Mouse (Mus musculus): ENCODE data around the gene Mrpl38. TPM values are rescaled to one million over a fixed set of nuclear protein-coding genes. Genes with fewer than 3 reads are reported as not detected.

Gene Mrpl38
- polyA plus RNA-seq, 1 experiment: 121 TPM

DNA sequence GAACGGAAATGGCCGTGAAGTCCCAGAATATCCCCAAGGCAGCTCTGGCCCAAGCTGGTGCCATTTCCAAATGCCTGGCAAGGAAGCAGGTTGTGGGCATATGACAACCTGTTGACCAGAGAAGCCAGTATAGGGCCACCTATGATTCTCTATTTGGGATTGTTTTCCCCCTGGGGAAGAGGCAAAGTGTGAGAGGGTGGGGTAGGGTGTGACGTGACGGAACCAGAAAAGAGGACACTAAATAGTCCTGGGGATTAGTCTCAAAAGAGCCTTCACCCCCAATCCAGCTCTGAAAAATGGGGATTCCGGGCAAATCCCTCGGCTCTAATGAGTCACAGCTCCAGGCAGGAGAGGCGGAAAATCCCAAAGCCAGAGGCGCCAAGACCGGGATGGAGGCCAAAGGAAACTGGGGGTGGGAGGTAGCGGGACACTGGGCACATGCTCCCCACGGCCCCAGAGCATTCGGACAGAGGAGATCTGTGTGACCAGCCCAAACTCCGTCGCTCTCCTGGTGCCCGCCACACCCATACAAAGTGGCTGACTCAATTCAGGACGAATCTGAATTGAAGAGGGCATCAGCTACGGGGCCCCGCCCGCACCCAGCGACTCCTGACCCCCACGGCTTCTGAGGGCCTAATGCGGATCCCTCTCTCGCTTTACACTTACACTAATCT is 30.1 kb downstream of the Mrpl38 start:
- Histone ChIP-seq H3K79me3 (ENCODE audit: low read depth) (peaks cover 9% of the 10 kb centered on the region), H3ac (ENCODE audit: control insufficient read depth, insufficient read length, low read depth) (peak overlapping the region; percentile 55), H3K27me3 (ENCODE audit: control insufficient read depth, insufficient read depth, insufficient read length) (no peaks in the 10 kb centered on the region), H3K4me3 (ENCODE audit: insufficient read depth, poor library complexity, severe bottlenecking) (peak overlapping the region; percentile 97), H3K36me3 (ENCODE audit: control insufficient read depth, insufficient read depth) (peaks cover 25% of the 10 kb centered on the region), H3K79me2 (ENCODE audit: control insufficient read depth, insufficient read depth) (peaks cover 44% of the 10 kb centered on the region)
- TF ChIP-seq CEBPB (IDR thresholded peaks at IDR 0.05; ENCODE audit: low read depth) (no peak), FOSL1 (IDR thresholded peaks at IDR 0.05; ENCODE audit: insufficient read depth, low read length, poor library complexity, severe bottlenecking) (no peak), USF1 (IDR thresholded peaks at IDR 0.05; ENCODE audit: low read depth) (peak; percentile 20), MAX (IDR thresholded peaks at IDR 0.05) (peak; percentile 33)

DNA sequence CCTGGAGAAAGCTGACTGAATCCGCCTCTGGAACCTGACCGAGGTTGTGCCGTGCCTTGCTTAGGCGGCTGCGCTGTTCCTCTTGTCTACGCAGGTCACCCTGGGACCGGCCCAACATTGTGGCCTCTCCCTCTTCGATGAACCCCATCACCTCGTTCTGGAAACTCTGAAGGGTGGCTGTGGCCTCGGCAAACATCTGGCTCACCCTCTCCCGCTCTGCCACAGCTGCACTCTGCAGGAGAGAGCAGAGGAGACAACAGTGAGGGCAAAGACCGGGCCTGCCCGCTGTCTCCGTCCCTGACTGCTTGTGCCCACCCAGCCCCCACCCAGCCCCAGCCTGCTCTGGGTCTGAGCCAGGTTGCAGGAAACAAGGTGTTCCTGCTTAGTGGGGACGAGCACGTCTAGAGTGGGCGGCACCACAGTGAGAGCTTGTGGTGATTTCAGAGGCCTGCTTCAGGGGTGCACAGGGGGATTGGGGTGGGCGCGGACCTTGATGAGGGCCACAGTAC is 30.8 kb downstream of the Mrpl38 start:
- H3ac ChIP-seq (ENCODE audit: control insufficient read depth, insufficient read length, low read depth): peak overlapping the region; percentile 47
- H3K4me3 ChIP-seq (ENCODE audit: insufficient read depth, poor library complexity, severe bottlenecking): peak overlapping the region; percentile 97

GRCm38 (mm10) chr11:116106963-116107776 is 31.5 kb downstream of the Mrpl38 start:
- Histone ChIP-seq H3K79me2 (ENCODE audit: control insufficient read depth, insufficient read depth) (peaks cover 44% of the 10 kb centered on the region), H3K36me3 (ENCODE audit: control insufficient read depth, insufficient read depth) (peaks cover 25% of the 10 kb centered on the region), H3ac (ENCODE audit: control insufficient read depth, insufficient read length, low read depth) (peak overlapping the region; percentile 47), H3K79me3 (ENCODE audit: low read depth) (peaks cover 9% of the 10 kb centered on the region), H3K4me3 (ENCODE audit: insufficient read depth, poor library complexity, severe bottlenecking) (peak overlapping the region; percentile 97), H3K27me3 (ENCODE audit: control insufficient read depth, insufficient read depth, insufficient read length) (no peaks in the 10 kb centered on the region)
- TF ChIP-seq USF1 (IDR thresholded peaks at IDR 0.05; ENCODE audit: low read depth): no peak
- no peak for TF ChIP-seq CEBPB (IDR thresholded peaks at IDR 0.05; ENCODE audit: low read depth)

More for the DNA sequence above, 30.8 kb downstream of the Mrpl38 start:
- Histone ChIP-seq H3K36me3 (ENCODE audit: control insufficient read depth, insufficient read depth) (peaks cover 25% of the 10 kb centered on the region), H3K79me2 (ENCODE audit: control insufficient read depth, insufficient read depth) (peaks cover 44% of the 10 kb centered on the region), H3K79me3 (ENCODE audit: low read depth) (peaks cover 9% of the 10 kb centered on the region), H3K27me3 (ENCODE audit: control insufficient read depth, insufficient read depth, insufficient read length) (no peaks in the 10 kb centered on the region)
- no peak for TF ChIP-seq MYOG (IDR thresholded peaks at IDR 0.05; ENCODE audit: control insufficient read depth, extremely low read depth, insufficient read length)
- no peak for TF ChIP-seq MYOD1 (IDR thresholded peaks at IDR 0.05; ENCODE audit: control insufficient read depth, insufficient read length, low read depth)

DNA sequence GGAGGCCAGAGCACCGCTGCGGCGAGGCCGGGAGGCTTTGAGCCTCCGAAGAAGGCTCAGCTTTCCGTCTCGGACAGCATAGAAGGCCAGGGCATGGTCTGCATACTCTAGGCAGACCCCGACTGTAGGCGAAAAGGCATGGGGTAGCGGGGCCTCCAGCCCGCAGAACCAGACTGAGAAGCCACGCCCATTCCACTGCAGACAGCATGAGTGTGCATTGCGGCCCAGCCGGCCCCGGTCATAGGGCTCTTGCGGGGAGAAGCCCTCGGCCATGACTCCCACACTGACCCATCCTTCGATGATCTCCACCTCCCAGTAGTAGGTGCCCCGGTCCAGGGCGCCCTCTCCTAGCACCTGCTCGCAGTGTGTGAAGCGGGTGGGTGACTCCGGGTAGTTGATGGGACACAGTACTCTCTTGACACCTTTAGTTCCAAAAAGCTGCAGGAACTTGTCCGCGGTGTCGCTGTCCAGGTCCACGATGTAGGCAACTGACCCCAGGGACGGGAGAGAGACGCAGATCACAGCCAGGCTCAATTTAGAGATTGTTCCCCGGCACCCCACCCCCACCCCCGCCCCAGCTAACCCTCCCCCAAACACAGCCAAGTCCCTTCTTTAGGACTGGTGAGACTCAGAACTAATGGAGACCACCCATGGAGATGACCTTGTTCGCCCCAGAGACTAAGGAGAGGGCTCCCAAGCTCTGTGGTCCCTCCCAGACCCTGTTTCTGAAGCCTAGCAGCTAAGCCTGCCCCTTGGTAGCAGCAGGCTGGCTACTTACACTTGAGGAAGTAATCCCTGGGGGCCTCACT is 32.3 kb downstream of the Mrpl38 start:
- H3K36me3 ChIP-seq (ENCODE audit: control insufficient read depth, insufficient read depth): peaks cover 25% of the 10 kb centered on the region
- peaks cover 44% of the 10 kb centered on the region for H3K79me2 ChIP-seq (ENCODE audit: control insufficient read depth, insufficient read depth)
- TF ChIP-seq USF1 (IDR thresholded peaks at IDR 0.05; ENCODE audit: low read depth): no peak
- no peak for TF ChIP-seq MYOG (IDR thresholded peaks at IDR 0.05; ENCODE audit: control insufficient read depth, extremely low read depth, insufficient read length)
- no peak for TF ChIP-seq MYOD1 (IDR thresholded peaks at IDR 0.05; ENCODE audit: control insufficient read depth, insufficient read length, low read depth)
- no peak for TF ChIP-seq CTCF (IDR thresholded peaks at IDR 0.05; ENCODE audit: control insufficient read depth, insufficient read depth, insufficient read length)
- no peak for TF ChIP-seq MAX (IDR thresholded peaks at IDR 0.05)
- no peak overlapping the region for H3ac ChIP-seq (ENCODE audit: control insufficient read depth, insufficient read length, low read depth)
- peaks cover 9% of the 10 kb centered on the region for H3K79me3 ChIP-seq (ENCODE audit: low read depth)
- no peak overlapping the region for H3K4me3 ChIP-seq (ENCODE audit: insufficient read depth, poor library complexity, severe bottlenecking)
- H3K27me3 ChIP-seq (ENCODE audit: control insufficient read depth, insufficient read depth, insufficient read length): no peaks in the 10 kb centered on the region

- no peak for TF ChIP-seq CEBPB (IDR thresholded peaks at IDR 0.05; ENCODE audit: low read depth)
- TF ChIP-seq MYOG (IDR thresholded peaks at IDR 0.05; ENCODE audit: control insufficient read depth, extremely low read depth, insufficient read length): no peak
- no peak for TF ChIP-seq MAX (IDR thresholded peaks at IDR 0.05)
- TF ChIP-seq MYOD1 (IDR thresholded peaks at IDR 0.05; ENCODE audit: control insufficient read depth, insufficient read length, low read depth): no peak
- TF ChIP-seq USF1 (IDR thresholded peaks at IDR 0.05; ENCODE audit: low read depth): no peak
- no peak for TF ChIP-seq FOSL1 (IDR thresholded peaks at IDR 0.05; ENCODE audit: insufficient read depth, low read length, poor library complexity, severe bottlenecking)
- no peak for TF ChIP-seq CTCF (IDR thresholded peaks at IDR 0.05; ENCODE audit: control insufficient read depth, insufficient read depth, insufficient read length)
- Histone ChIP-seq H3K79me3 (ENCODE audit: low read depth) (peaks cover 9% of the 10 kb centered on the region), H3K79me2 (ENCODE audit: control insufficient read depth, insufficient read depth) (peaks cover 40% of the 10 kb centered on the region), H3K36me3 (ENCODE audit: control insufficient read depth, insufficient read depth) (peaks cover 25% of the 10 kb centered on the region), H3K4me3 (ENCODE audit: insufficient read depth, poor library complexity, severe bottlenecking) (no peak overlapping the region), H3ac (ENCODE audit: control insufficient read depth, insufficient read length, low read depth) (no peak overlapping the region), H3K27me3 (ENCODE audit: control insufficient read depth, insufficient read depth, insufficient read length) (no peaks in the 10 kb centered on the region)
Observed at GRCm38 (mm10) chr11:116105065-116105464, 33.6 kb downstream of the Mrpl38 start.
